Mouse (Mus musculus) cerebellum, adult 2 months (tissue): ENCODE measurements around the gene Kansl1.

ENCODE experiments used
- CTCF ChIP-seq: fragments of 200-500 bp; IDR thresholded peaks from 2 replicates; pipeline ENCODE4 v1.5.1; 2011; ENCODE audit warnings: low read depth, mild to moderate bottlenecking, control low read depth, low read length, moderate library complexity, borderline replicate concordance; ENCODE audit not compliant: insufficient read depth
- POLR2A ChIP-seq: fragments of 200-500 bp; IDR thresholded peaks from 2 replicates; pipeline ENCODE4 v1.6.1; 2011; ENCODE audit warnings: low read length, control low read depth, borderline replicate concordance; ENCODE audit not compliant: insufficient read depth

DNA sequence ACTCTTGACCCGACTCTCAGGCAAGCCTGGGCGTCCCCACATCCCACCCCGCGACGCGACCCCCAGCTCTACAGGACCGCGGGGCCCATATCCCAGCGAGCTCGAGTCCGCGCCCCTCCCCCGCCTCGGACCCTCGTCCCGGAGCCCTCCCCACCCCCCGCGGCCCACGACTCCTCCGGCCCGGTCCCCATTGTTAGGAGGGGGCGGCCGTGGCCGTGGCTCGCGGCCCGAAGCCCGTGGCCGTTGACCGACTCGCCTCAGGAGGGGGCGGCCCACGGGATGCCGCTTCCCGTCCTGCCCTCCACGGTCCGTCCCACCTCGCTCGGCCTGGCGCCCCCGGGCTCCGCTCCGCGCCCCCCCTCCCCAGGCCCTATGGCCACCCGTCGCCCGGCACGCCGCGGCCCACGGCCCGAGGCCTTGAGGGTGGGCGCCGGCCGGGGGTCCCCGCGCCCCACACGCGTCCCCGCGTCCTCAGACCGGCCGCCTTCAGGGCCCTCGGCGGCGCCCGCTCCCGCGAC is at the start of gene Kansl1:
- no peak for TF ChIP-seq CTCF
- no peak for TF ChIP-seq POLR2A
